Mouse (Mus musculus): ENCODE results near the gene Donson.
"Not testable (repeated sequence)": the region's sequence is repeated elsewhere in the genome, so short reads cannot be mapped to it uniquely, and the experiment has no call there.

Donson gene

DNA sequence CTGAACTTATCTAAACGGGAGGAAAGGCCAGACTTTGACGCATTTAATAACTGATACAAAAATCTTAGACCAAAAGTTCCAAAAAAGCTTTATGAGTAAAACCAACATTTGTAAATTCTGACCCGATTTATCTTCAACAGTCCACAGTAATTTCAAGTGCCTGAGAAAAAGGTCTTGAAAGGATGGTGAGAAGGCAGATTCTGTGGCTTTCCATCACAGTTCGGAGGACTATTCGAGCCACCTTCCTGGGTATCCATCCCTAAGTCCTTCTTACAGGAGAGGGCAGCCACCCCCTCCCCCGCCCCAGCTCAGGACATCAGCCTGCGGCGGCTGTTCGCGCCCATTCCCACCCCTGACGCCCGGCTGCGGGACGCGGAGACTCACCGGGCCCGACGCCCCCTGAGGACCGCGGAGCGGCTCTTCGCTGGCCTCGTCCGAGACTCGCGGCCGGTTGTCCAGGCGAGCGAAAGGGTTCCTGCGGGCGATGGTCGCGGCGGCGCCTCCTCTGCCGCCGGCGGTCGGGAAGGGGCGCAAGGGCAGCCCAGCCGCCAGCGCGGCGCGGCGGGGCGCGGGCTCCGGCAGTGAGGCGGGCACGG is 449 bp downstream of the Donson start:
- no peak for DNase-seq (ENCODE audit: low read depth, low spot score)

DNA sequence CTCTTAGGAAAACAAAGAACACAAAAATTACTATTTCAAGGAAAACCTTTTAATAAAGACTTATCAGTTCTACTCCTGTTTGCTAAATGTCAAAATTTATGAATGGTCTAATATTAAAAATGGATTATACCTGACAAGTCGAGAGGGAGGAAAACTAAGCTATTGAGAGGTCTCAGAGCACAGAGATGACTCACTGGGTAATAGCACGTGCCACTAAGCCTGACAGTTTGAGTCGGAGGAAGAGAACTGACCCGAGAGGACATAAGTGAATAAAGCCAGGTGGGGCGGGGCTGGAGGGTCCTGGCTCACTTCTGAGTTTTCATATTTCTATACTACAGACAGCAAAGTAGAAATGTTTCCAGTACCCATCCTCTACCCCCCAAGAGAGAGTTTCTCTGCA is 2.2 kb downstream of the Donson start:
- no peak for DNase-seq (ENCODE audit: low read depth, low spot score)

DNA sequence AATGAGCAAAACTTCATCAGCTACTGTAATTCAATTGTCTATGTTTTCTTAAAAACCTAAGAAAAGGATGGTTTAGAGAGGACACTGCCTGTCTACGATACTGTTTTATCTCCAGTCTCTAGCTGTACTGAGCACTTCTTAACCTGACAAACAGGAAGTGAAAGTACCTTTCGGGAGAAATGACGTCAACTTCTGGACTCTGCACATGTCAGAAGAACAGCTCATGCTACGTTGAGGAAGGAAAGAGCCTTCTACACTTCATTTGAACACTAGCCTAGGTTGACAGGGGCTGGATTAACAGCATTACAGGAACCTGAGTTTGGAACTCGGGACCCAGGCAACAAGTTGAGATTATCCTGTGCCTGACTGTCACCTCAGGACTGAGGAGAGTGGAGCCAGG is 3.0 kb downstream of the Donson start:
- peak; percentile 91 for DNase-seq (ENCODE audit: low read depth, low spot score)

DNA sequence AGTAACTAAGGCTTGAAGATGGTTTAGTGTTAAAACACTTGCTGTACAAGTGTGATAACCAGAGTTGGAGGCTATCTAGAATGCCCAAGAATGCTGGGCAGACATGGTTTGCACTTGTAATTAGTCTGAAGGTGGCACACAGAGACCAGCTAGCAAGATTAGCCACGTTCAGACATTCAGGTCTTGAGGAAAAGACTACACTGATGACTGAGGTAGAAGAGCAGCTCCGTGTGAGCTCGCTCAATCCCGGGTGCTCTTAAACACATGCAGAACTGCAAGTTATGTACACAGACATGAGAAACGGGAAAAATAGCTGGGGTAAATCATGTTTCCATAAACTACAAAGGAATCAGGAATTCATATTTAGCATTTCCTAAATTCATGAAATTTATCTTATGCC is 7.9 kb downstream of the Donson start:
- DNase-seq (ENCODE audit: low read depth, low spot score), result no peak

DNA sequence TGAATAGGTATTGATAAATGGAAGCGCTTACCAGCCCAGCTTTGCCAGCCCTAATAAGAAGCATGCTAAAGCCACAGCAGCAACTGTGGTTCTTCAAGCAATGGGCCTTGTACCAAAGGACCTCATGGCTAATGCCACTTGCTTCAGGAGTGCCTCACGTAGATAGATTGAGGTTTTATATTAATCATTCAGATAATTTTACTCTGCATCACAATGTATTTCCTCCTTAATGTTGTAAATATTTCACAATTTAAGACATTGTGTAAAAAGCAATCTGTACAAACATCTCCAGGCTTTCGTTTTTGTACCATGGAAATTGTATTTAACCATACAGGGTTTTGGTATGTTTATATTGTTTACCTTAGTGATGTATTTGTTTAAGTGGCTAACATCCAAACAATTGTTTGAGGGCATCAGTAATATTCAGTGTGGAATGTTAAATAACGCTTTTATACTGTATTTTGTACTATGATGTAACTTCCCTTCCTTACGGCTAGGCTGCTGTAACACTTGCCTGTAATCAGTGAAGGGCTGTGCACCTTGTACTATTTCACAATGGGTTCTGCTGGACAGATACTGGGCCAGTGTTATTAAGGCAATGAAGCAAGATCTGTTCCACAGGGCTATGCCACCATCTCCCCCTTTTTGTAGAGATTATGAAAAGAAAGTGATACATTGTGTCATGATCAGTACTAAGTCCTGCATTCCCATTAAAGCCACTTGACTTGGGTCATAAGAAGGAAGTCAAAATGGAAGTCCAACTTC is 10.2 kb downstream of the Donson start:
- no peak for DNase-seq (ENCODE audit: low read depth, low spot score)

DNA sequence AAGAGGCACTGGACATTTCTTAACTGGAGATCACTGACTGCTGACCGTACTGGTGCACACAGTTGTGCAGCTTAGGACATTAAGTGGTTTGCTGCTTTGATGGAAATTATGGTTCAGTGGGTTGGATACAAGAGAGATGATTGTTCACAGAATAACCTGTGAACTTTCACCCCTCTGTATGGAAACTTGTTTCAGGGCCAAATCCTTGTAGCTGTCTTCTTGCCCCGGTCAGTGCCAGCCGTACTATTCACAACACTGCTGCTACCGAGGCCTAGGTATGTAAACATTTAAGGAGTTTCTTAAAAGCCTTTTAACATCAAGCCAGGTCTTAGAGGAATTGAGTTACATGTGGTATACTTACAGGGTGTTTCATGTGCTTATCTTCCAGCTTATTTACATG is 14.1 kb downstream of the Donson start:
- DNase-seq (ENCODE audit: low read depth, low spot score), result no peak

DNA sequence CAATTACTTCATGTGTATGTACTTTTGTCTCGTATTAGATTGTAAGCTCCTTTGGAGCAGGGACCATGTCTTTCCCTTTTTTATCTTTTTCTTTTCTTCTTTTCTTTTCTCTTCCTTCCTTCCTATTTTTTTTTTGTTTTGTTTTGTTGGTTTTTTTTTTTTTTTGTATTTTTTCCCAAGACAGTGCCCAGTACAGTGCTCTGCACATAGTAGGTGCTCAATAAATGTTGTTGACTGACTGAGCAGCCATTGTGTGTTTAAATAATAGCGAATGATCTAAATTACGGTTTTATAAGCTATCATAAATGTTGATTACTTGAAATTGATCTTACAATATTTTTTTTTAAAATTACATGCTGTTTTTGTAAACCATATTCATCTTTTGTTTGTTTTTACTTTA is 24.8 kb downstream of the Donson start:
- no peak for DNase-seq (ENCODE audit: low read depth, low spot score)

DNA sequence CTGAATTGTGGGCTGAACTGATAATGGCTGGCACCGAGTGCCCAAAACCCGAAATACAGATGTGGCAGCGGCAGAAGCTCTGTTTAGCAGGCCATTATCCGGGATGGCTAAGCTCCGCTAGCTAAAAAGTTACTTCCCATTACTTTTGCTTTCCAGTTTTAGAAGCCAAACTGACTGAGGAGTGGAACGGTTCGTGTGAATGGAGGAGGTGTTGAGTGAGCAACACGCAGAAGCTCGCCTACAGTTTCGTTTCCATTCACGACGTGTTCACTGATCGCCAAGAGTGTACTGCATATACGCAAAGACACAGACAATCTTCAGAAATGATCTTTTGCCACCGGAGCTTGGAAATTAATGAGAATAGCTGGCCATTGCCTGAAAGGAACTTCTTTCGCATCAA is 26.2 kb downstream of the Donson start:
- no peak for DNase-seq (ENCODE audit: low read depth, low spot score)

DNA sequence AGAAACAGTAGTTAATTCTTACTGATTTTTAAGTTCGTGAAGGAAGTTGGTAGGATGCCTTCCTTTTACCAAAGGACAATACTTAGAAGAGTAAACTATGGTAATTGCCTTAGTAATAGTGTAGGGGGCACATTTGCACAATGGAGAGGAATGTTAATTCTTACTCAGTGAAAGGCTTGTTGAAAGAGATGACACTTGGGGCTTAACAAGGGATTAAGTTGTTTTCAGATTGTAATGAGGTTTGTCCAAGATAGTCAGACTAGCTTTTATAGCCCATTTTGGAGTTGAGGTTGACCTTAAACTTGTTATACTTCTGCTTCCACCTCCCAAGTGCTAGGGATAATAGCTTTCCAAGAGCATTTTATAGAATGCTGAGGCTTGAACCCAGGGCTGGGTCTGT is 27.2 kb downstream of the Donson start:
- no peak for DNase-seq (ENCODE audit: low read depth, low spot score)

DNA sequence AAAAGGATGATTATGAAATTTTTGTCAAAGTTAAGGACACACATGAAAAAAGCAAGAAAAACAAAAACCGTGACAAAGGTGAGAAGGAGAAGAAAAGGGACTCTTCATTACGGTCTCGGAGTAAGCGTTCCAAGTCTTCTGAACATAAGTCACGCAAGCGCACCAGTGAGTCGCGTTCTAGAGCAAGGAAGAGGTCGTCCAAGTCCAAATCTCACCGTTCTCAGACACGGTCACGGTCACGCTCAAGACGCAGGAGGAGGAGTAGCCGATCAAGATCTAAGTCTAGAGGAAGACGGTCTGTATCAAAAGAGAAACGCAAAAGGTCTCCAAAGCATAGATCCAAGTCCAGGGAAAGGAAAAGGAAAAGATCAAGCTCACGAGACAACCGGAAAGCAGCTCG is 28.8 kb downstream of the Donson start:
- no peak for DNase-seq (ENCODE audit: low read depth, low spot score)

DNA sequence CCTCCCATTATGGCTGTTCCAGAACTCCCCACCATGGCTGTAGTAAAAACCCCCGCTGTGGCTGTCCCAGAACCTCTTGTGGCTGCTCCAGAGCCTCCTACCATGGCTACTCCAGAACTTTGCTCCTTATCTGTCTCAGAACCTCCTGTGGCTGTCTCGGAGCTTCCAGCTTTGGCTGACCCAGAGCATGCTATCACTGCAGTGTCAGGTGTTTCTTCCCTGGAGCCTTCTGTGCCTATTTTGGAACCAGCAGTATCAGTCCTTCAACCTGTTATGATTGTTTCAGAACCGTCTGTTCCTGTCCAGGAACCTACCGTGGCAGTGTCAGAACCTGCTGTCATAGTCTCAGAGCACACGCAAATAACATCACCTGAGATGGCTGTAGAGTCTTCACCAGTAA is 30.1 kb downstream of the Donson start:
- no peak for DNase-seq (ENCODE audit: low read depth, low spot score)

DNA sequence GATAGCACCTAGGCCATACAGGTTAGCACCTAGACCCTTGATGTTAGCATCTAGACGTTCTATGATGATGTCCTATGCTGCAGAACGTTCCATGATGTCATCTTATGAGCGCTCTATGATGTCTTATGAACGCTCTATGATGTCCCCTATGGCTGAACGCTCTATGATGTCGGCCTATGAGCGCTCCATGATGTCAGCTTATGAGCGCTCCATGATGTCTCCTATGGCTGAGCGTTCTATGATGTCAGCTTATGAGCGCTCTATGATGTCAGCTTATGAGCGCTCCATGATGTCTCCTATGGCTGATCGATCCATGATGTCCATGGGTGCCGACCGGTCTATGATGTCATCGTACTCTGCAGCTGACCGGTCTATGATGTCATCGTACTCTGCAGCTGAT is 31.3 kb downstream of the Donson start:
- DNase-seq (ENCODE audit: low read depth, low spot score), result no peak

DNA sequence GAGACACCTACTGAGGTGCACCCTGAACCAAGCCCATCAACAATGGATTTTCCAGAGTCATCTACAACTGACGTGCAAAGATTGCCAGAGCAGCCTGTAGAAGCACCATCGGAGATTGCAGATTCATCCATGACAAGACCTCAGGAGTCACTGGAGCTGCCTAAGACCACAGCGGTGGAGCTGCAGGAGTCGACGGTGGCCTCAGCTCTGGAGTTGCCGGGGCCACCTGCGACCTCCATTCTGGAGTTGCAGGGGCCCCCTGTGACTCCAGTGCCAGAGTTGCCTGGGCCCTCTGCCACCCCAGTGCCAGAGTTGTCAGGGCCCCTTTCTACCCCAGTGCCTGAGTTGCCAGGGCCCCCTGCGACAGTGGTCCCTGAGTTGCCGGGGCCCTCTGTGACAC is 33.3 kb downstream of the Donson start:
- DNase-seq (ENCODE audit: low read depth, low spot score), result no peak

DNA sequence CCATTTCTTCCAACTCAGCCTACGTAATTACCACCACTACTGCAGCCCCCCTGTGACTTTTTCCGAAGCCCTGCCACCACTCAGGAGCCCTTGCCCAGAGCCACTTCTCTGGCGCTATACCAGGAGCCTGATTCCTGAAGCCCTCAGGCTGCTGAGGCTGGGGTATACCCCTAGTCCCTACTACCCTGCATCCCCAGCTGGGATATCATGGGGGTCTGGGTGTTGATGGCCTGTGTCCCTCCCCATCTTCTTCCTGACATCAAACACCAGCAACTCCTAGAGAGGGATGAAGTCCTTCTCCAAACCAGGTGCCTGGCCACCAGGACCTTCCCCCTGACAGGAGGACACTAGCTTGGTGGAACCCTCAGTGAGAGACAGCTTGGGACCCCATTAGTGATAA is 36.4 kb downstream of the Donson start:
- no peak for DNase-seq (ENCODE audit: low read depth, low spot score)

DNA sequence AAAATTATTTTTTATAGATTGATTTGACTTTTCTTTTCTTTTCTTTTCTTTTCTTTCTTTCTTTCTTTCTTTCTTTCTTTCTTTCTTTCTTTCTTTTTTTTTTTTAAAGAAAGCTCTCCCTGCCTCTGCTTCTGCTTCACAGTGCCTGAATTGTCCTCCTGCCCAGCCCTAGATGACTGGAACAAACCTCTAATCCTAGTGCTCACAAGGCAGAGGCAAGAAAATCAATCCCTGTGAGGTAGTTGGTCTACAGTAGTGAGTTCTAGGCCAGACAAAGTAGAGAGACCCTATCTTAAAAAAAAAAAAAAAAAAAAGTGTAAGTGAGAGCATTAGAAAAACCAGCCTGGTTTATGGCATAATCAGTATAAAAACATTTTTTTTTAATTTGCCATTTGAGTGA is 38.8 kb downstream of the Donson start:
- DNase-seq (ENCODE audit: low read depth, low spot score), result no peak

DNA sequence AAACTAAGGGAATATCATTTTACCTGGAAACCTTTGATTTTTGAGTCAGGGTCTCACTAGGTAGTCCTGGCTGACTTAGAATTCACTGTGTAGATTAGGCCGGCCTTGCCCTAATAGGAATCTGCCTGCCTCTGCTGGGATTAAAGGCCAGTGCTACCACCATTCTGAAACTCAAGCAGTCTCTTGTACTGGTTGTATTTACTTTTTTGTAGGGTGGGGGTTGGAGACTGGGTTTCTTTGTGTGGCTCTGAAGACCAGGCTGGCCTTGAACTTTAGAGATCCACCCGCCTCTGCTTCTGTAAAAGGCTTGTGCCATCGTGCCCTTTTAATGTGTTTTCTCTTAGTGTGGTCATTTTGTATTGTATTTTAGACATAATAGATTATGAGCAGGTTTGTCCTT is 39.3 kb downstream of the Donson start:
- DNase-seq (ENCODE audit: low read depth, low spot score), result no peak

DNA sequence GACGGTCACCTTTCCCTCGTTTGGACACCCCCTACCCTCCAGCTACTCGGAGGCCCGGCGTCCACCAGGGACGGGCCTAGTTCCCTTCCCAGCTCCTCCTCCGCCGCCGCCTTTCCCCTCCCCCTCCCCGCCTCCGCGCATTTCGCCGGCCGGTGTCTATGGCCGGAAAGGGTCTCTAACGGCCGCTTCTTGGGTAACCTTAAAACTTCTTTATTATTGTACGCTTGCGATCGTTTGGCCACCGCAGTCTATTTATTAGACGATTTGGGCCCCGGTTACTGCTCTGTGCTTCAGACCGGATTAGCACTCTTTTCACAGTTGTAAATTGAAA is 40.4 kb downstream of the Donson start:
- peak; percentile 76 for DNase-seq (ENCODE audit: low read depth, low spot score)

DNA sequence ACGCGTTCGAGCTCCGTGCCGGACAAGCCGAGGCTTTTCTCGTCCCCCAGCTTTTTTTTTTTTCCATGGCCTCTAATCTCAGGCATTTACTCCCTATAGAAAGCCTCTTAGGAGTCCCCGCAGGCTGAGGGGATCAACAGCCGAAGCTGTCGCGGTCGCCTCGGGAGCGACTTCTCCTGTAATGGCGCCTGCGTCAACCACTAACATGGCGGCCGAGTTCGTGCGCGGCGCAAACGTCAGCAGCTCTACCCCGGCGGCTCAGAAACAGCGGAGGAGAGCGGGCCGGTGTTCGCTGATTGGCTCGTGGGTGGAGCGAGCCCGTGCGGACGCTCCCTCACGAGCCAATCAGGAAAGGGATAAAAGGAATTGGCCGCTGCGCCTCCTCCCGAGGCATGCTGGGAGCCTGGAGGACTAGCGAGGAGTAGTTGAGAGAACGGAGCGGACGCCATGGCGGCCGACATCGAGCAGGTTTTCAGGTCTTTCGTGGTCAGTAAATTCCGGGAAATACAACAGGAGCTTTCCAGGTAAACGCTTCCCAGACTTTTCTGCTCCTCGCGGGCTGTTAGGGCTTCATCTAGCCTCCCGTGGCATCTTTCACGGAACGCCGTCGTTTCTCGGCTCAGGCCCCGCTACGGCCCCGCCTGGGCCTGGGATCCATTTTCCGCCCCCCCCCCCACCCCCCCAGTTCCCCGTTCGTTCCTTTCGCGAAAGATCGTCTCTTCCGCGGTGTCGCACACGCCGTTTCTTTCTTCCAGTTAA is 40.9 kb downstream of the Donson start, which contains the start of gene Son:
TSS of gene Son (plus strand) at position 46 of the 759 bp plus-strand sequence.
- peak; percentile 98 for DNase-seq (ENCODE audit: low read depth, low spot score)

DNA sequence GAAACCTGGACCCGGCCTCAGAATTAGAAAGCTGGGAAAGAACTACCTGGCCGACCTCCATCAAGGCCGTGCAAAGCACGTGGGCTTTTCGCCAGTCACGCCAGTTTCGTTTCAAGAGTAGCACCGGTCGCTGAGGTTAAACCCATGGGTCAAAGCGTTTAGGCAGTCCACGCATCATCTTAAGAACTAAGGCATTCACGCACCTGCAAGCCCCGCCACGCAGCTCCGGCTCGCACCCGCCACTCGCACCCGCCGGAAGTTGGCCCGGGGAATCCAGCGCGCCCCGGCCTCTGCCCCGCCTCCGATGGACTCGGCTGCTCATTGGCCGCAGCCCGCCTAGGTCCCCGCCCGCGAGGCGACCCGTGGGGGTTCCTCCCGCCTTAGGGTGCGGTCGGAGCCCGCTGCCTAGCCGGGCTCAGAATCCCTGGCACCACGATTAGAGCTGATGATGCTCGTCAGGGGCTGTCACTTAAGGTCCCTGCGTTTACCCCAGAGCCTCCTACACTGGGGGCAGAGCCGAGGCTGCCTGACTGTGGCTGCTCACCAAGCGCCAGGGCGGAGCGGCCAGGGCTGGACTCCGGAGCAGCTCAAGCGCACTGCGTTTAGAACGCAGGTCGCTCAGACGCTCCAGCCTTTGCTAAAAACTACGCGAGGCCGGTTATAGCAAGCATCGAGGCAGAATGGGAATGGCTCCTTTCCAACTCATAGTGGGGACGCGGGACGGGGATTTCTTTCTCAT is 41.7 kb downstream of the Donson start, which contains the start of gene Gart:
TSS of gene Gart (minus strand) at position 272 of the 739 bp plus-strand sequence.
- DNase-seq (ENCODE audit: low read depth, low spot score), result peak; percentile 94

DNA sequence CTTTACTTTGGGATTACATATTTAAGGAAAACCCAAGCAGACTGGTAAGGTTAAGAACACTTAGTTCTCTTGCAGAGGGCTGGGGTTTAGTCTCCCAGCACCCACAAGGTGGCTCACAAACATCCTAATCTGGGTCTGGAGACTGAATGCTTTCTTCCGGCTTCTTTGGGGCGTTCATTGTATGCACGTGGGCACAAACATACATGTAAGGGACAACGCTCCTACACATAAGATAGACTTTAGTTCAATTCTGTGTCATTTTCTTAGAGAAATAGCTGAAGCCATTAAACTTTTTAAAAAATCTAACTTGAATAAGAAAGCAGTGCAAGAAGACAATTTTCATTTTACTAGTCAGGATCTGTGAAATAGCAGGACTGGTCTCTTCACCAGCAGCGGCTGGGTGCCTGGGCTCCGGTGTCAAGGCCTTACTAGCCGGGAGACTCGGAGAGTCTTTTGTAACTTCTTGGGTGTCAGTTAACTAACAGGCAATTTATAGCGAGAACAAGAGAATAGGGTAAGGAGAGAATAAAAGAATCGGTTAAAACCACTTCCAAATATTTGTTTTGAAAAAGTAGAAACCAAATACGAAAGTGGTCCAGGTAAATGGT is 42.5 kb downstream of the Donson start:
- peak; percentile 80 for DNase-seq (ENCODE audit: low read depth, low spot score)

DNA sequence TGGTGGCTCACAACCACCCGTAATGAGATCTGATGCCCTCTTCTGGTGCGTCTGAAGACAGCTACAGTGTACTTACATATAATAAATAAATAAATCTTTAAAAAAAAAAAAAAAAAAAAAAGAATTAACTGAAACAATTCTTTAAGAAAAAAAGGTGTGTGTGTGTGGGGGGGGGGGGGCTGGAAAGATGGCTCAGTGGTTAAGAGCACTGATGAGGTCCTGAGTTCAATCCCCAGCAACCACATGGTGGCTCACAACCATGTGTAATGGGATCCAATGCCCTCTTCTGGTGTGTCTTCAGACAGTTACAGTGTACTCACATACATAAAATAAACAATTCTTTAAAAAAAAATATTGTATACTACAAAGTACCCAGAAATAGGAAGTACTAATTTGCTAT is 43.1 kb downstream of the Donson start:
- not testable (repeated sequence) for DNase-seq (ENCODE audit: low read depth, low spot score)

DNA sequence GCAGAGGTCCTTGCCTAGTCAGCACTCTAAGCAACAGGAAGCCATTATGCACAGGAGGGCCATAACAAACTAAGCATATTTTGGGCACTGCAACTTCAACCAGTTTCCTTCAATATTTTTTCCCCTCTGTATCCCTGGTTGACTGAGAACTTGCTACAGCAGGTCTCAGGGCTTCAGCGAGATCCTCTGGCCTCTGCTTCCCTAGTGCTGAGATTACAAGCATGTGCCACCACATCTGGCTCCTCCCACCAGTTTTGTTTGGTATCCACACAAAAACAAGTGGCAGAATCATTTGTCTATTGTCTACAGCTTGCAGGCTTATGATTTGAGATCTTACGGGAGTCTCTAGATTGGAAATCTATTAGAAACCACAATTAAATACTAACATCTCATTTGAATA is 43.7 kb downstream of the Donson start:
- DNase-seq (ENCODE audit: low read depth, low spot score), result no peak
